Mouse (Mus musculus) A20 (cell line): ENCODE results near the gene Ccdc81.
A peak's percentile ranks its signal among the peaks of the same experiment; 100 is the strongest.

ENCODE experiments used
- DNase-seq: peaks from one replicate; pipeline ENCODE4 v3.0.0-alpha.2; 2011; ENCODE audit warnings: low read depth, low spot score

Ccdc81 gene

GRCm38 (mm10) chr7:89867221-89867620, 36.2 kb downstream of the Ccdc81 start:
- DNase-seq: no peak

GRCm38 (mm10) chr7:89864769-89865168, 38.7 kb downstream of the Ccdc81 start:
- peak; percentile 38 for DNase-seq

GRCm38 (mm10) chr7:89856440-89857217, 46.8 kb downstream of the Ccdc81 start:
- DNase-seq: no peak

GRCm38 (mm10) chr7:89855196-89855595, 48.2 kb downstream of the Ccdc81 start:
- DNase-seq: no peak

GRCm38 (mm10) chr7:89853131-89853530, 50.3 kb downstream of the Ccdc81 start:
- DNase-seq: no peak

GRCm38 (mm10) chr7:89852158-89853095, 51.0 kb downstream of the Ccdc81 start:
- DNase-seq: no peak

- DNase-seq: no peak
Measured at GRCm38 (mm10) chr7:89850510-89850909, 52.9 kb downstream of the Ccdc81 start.

- DNase-seq: no peak
Measured at GRCm38 (mm10) chr7:89845669-89846068, 57.8 kb downstream of the Ccdc81 start.

- peak; percentile 79 for DNase-seq
Measured at GRCm38 (mm10) chr7:89843533-89843932, 59.9 kb downstream of the Ccdc81 start.

GRCm38 (mm10) chr7:89843121-89843520, 60.3 kb downstream of the Ccdc81 start:
- peak; percentile 76 for DNase-seq

GRCm38 (mm10) chr7:89842404-89842715, 61.1 kb downstream of the Ccdc81 start:
- DNase-seq: no peak

- DNase-seq: peak; percentile 94
Measured at GRCm38 (mm10) chr7:89841670-89842403, 61.6 kb downstream of the Ccdc81 start.

- DNase-seq: no peak
Measured at GRCm38 (mm10) chr7:89839721-89840120, 63.7 kb downstream of the Ccdc81 start.

GRCm38 (mm10) chr7:89837841-89838240, 65.6 kb downstream of the Ccdc81 start:
- DNase-seq: no peak

GRCm38 (mm10) chr7:89836676-89837075, 66.8 kb downstream of the Ccdc81 start:
- DNase-seq: no peak

GRCm38 (mm10) chr7:89835566-89835965, 67.9 kb downstream of the Ccdc81 start:
- DNase-seq: peak; percentile 88

- no peak for DNase-seq
Measured at GRCm38 (mm10) chr7:89833521-89833920, 69.9 kb downstream of the Ccdc81 start.

- DNase-seq: no peak
Measured at GRCm38 (mm10) chr7:89829201-89829600, 74.2 kb downstream of the Ccdc81 start.

- DNase-seq: no peak
Measured at GRCm38 (mm10) chr7:89828436-89829065, 74.9 kb downstream of the Ccdc81 start.
